Mouse (Mus musculus) T-cell, adult 2 months (primary cell): ENCODE measurements around the gene Lrp2.

Experiments used
- DNase-seq: peaks from one replicate; pipeline ENCODE4 v3.0.0; 2022; ENCODE audit warnings: low spot score

Gene Lrp2

DNA sequence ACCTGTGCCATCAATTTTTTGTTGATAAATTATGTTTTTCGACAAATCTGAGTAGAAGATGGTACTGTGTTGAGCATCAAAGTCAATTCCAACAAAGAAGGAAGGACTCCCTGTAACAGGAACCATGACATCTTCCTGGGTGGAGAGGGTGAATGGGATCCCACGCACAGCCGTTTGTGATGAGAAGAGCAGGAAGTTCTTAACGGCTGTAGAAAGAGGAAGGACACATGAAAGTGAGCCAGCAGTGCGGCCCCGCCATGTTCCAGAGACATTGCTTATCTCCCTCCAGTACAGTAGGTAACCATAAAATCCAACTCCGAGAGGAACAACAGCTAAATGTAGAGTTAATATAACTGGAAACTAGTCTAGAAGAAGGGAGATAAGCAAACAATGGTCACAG is 67.6 kb downstream of the Lrp2 start:
- DNase-seq, result no peak

- no peak for DNase-seq
Observed at GRCm38 (mm10) chr2:69511766-69512165, 74.1 kb downstream of the Lrp2 start.

GRCm38 (mm10) chr2:69500357-69500756 is 85.5 kb downstream of the Lrp2 start:
- no peak for DNase-seq

GRCm38 (mm10) chr2:69493130-69493529 is 92.7 kb downstream of the Lrp2 start:
- DNase-seq, result no peak

DNA sequence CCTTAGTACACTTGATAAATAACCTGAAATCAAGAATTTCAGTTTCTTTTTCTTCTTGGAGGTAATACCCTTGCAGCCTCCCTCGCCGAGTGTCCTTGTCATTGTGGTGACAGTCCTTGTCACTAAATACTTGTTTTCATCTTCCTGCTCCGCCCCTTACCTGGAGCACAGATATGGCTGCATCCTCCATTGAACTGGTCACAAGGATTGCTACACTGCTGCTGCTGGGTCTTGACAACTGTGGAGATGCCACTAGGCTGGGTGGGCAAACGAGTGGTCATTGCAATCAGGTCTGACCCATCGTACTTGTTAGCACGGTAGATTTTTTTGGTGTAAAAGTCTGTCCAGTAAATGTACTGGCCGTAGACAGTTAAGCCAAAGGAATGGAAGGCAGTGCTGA is 104.9 kb downstream of the Lrp2 start:
- no peak for DNase-seq

DNA sequence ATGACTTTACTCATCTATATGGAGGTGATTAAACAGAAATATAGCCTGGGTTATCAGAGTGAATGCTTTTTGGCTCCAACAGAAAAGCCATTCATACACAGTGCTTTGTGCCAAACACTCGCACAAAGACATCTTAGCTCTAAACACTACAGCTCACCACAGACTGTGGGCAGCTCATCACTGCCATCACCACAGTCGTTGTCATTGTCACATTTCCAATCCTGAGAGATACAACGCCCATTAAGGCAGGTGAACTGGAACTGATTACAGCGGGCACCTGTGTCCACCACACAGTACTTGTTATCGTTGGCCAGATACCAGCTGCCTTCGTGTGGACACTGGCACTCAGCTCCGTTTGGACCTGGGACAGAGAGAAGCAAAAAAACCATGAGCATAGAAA is 106.0 kb downstream of the Lrp2 start:
- DNase-seq, result no peak

DNA sequence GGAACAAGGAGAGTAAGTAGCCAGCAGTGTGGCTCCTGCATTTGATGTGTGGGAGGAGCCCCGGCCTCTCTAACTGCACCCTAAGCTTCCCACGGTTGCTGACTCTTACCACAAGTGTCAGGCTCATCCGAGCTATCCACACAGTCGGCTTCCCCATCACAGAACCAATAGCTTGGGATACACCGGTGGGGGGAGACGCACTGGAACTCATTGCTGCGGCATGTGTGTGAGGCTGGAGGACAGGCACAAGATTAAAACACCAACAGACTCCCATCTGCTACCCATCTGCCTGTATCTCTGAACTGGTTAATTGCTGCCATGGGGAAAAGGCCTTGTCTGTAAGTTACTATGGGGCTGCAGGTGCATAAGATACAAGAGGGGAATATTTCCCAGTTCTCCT is 109.0 kb downstream of the Lrp2 start:
- no peak for DNase-seq

- no peak for DNase-seq
Observed at GRCm38 (mm10) chr2:69475177-69475576, 110.7 kb downstream of the Lrp2 start.

GRCm38 (mm10) chr2:69471837-69472236 is 114.0 kb downstream of the Lrp2 start:
- DNase-seq, result no peak

DNA sequence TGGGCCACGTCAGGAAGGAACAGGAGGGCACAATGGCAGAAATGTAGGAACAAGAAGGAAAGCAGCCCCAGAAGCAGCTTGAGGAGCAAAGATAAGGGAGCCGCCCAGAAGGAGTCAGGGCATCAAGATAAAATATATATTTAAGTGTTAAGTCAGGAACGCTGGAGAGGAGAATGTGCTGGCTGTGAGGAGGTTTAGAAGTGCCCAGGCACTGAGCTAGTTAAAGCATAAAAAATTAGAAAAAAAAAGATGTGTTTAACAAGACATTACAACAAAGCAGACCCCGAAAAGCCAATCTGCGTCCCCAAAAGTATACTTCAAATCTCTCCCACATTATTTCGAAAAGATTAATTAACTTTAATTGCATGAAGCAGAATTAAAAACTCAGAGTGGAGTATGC is 122.3 kb downstream of the Lrp2 start:
- DNase-seq, result no peak

GRCm38 (mm10) chr2:69459481-69459880 is 126.4 kb downstream of the Lrp2 start:
- DNase-seq, result no peak

GRCm38 (mm10) chr2:69451128-69451527 is 134.7 kb downstream of the Lrp2 start:
- no peak for DNase-seq

DNA sequence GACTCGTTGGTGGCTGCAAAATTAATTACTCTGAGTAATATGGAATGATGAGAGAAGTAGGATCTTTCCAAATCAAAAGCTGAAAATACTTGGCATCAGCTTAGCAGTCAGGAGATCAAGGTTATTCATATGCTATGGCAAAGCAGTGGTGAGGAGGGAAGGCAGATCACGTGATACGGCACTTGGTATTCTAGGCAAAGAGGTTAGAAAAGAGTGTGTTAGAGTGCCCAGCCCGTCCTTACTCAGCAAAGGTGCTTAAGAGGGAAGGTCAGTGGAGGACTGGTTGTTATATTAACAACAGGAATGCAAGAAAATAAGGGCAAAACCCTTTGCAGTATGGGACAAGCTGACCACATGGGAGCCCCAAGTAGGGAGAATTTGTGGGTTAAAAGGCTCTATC is 137.3 kb downstream of the Lrp2 start:
- no peak for DNase-seq

DNA sequence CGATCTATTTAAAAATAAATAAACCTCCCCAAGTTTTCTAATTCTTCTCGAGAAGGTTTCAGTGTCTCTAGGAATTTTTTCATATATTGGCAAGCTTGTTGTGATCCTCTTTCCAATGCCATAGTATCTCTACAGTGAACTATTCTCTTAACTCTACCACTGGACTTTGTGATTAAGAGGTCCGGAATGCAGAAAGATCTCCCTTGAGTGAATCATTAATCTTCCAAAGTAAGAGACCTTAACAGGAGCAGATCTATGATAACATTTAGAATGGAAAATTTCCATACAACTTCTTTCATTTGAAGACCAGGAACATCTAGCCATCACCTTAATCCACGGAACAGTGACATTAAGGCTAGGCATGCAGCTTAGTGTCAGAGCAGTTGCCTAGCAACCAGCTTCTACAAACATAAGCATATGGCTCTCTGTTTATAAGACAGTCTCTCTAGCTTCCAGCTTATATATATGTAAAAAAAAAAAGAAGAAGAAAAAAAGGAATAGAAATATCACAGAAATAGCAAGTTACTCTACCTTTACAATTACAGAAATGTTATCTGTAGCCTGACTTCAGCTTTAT is 139.9 kb downstream of the Lrp2 start:
- DNase-seq, result no peak

DNA sequence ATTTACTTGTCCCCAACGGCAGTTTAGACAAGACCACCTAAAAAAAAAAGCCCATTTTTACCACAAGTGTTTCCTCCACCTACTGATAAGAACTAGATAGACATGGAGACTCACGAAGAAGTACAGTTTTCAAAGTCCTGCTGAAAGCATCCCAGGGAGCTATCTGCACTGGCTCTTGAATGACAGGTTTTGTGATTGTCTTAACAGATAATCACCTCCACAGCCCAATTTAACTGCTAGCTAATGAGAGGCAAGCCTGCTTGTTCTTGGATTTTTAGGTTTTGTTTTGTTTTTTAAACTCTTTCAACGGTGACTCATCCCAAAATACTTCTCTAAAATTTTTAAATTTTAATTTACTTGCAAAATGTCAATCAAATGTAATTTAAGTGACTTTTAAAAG is 144.2 kb downstream of the Lrp2 start:
- no peak for DNase-seq

DNA sequence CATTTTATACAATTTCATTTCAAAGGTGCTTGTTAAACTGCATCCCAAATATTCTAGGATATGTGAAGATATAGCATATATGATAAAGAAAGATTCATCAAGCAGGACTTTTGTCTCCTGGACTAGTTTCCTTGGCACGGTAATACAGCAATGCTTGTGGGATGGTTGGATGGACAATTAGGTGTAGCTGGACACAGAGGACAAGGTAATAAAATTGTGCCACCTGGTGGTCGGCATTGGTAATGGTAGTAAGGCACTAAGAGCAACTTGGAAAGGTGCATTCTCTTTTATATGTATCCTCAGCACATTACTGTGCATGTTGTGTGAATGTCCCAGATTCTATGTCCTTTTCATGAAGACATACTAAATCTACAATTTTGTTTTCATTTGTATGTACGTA is 157.7 kb downstream of the Lrp2 start:
- DNase-seq, result no peak

GRCm38 (mm10) chr2:69427141-69427540 is 158.7 kb downstream of the Lrp2 start:
- no peak for DNase-seq

DNA sequence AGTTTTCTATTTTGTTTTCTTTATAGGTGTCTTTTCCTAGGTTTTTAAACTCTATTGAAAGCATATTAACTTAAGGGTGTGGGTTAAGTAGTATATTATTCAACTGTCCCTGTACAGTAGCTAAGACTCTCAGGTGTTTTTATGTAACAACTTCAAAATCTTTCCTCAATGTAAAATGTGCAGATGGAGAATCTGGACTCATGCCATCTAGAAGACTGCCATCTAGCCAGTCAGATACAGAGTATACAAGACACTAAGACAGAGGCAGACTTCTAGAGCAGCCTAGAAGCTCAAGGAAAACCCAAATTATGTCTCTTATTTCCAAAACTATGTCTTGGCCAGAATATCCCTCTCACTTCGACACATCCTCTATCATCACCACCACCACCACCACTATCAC is 159.8 kb downstream of the Lrp2 start:
- DNase-seq, result no peak

GRCm38 (mm10) chr2:69424829-69425228 is 161.0 kb downstream of the Lrp2 start:
- no peak for DNase-seq

- DNase-seq, result no peak
Observed at GRCm38 (mm10) chr2:69418294-69418881, 167.5 kb downstream of the Lrp2 start.

- DNase-seq, result no peak
Observed at GRCm38 (mm10) chr2:69415070-69415469, 170.8 kb downstream of the Lrp2 start.

DNA sequence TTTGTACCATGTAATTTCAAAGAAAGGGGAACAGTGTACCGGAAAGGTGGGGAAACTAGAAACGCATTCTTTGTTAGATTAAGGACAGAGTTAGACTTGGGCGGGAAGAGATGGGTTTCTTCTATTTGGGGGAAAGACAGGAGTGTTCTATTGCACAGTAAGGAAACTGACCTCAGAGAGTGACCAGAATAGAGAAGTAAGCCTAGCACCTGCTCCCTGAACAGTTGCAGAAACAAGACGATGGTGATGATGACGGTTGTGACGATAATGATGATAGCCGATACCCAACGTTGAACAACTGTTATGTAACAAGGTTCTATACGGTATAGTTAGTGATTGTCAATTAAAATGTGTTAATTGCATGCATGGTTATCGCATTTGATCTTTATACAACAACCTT is 171.3 kb downstream of the Lrp2 start:
- DNase-seq, result no peak

GRCm38 (mm10) chr2:69405692-69406091 is 180.2 kb downstream of the Lrp2 start:
- DNase-seq, result no peak

- DNase-seq, result no peak
Observed at GRCm38 (mm10) chr2:69402309-69402708, 183.6 kb downstream of the Lrp2 start.
